Mouse (Mus musculus): ENCODE results near the gene Nlrc3.
A peak's percentile ranks its signal among the peaks of the same experiment; 100 is the strongest.

Gene Nlrc3

DNA sequence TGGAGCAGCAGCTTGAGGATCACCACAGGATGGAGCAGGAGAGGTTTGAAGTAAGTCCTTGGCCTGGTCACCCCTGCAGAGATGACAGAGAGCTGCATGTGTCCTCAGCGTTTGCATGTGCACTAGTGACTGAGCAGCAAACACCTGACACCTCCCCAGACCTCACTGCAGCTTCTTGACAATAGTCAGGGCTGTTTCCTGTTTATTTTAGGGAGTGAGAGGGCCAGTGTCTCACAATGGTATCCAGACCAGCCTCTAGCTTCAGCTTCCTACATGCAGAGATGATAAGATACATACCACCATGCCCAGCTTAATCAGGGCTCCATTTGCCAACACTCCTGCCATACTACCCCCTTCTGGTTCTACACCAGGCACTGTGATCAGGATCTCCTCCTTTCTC lies 47.9 kb downstream of the Nlrc3 start:
- DNase-seq (ENCODE audit: low spot score): no peak

GRCm38 (mm10) chr16:3923966-3924365 lies 52.5 kb downstream of the Nlrc3 start:
- no peak for DNase-seq (ENCODE audit: low spot score)

GRCm38 (mm10) chr16:3923515-3923914 lies 52.9 kb downstream of the Nlrc3 start:
- no peak for DNase-seq (ENCODE audit: low spot score)

DNA sequence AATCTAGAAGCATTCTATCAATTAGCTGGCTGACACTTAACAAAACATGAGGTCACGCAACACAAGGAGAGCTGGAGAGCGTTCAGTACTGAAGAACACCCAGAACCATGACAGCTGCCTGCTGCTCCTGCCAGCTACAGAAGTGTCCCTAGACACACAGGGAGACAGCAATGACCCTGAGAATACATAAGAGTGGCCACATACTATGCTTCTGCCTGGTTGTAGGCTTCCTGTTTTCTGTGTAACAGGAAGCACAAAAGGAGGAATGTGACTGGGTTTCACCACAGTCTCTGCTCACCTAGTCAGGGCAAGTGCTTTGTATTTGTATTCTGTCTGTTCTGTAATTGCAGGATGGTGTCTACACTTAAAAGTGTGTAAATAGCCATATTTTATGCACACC lies 55.7 kb downstream of the Nlrc3 start:
- no peak for DNase-seq (ENCODE audit: low spot score)

GRCm38 (mm10) chr16:3909118-3909517 lies 67.3 kb downstream of the Nlrc3 start:
- no peak for DNase-seq (ENCODE audit: low spot score)

DNA sequence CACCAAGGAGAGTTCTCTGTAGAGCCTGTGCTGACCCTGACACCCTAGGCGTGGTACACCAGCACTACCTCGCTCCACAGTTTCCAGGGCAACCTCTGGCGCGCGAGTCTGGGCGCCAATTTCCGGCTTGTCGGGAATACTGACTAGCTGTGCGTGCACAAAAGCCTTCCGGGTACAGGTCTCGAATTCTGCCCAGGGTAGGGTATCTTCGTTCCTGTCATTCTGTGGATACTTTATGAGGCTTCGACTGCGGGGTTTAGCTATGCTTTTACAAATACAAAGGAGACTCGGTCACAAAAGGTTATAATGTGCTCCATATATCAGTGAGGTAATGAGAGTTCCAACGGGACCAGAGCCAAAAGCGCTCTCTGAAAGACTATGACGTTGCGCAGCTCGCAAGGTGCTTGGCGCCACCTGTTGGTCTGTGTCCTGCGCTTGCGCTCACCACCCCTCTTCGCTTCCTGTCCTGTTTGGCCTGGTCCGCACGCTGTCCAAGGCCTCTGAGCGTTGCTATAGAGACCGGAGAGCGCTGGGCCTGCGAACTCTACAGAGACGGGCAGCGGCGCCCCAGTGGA lies 67.8 kb downstream of the Nlrc3 start, which contains the start of the genes 1700037C18Rik and Cluap1:
1700037C18Rik (minus strand) TSS at position 153 of the 575 bp plus-strand sequence.
Cluap1 (plus strand) TSS at position 265 of the 575 bp plus-strand sequence.
- peak; percentile 94 for DNase-seq (ENCODE audit: low spot score)

GRCm38 (mm10) chr16:3907471-3907870 lies 69.0 kb downstream of the Nlrc3 start:
- no peak for DNase-seq (ENCODE audit: low spot score)

DNA sequence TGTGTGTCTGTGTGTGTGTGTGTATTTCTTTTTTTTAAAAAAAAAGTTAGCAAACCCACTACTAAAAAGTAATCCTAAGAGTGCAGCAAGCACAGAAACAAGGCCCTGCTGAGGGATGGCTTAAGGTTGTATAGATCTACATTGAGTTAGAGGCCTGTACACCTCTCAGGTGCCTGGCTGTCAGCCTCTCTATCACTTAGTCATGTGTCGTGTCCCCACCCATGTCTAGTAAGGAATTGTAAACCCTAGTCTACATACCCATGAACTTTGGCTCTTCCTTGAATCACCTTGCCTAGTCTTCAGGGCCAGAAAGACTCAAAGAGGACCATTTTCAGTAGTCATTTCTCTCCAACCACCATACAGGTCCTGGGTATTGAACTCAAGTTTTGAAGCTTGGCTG lies 79.9 kb downstream of the Nlrc3 start:
- no peak for DNase-seq (ENCODE audit: low spot score)

GRCm38 (mm10) chr16:3896046-3896445 lies 80.4 kb downstream of the Nlrc3 start:
- no peak for DNase-seq (ENCODE audit: low spot score)

DNA sequence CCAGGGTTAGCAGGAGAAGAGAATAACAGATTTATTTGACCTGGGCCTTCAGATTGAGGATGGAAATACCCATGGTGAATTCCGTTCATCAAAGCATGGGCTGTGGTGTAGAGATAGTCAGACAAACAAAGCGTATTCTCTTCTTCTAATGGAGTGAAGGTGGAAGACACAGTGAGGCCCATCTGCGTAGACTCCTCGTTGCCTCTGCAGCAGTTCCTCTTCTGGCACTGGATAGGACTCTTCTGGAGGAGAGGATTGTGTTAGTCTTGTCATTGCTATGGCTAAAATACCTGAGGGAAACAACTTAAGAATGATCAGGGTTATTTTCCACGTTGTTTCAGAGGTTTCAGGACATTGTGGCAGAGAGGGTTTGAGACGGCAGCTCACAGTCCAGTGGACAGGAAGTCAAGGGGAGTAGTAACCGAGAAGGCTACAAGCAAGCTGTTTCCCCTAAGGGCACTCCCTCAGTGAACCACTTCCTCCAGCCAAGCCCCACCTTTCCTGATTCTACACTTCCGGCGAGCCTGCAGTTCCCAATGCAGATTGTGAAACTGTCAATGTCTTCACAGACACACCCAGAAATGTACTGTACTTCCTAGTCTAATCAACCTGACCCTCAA lies 81.1 kb downstream of the Nlrc3 start:
- no peak for DNase-seq (ENCODE audit: low spot score)
